Mouse (Mus musculus) right cerebral cortex, postnatal 25 days (tissue): Measurements from ENCODE around the gene Zmynd15.
A peak's percentile ranks its signal among the peaks of the same experiment; 100 is the strongest.
"Not testable (repeated sequence)": the region's sequence is repeated elsewhere in the genome, so short reads cannot be mapped to it uniquely, and the experiment has no call there.

Experiments
- DNase-seq: peaks from one replicate; pipeline ENCODE4 v3.0.0; 2022

Gene Zmynd15

DNA sequence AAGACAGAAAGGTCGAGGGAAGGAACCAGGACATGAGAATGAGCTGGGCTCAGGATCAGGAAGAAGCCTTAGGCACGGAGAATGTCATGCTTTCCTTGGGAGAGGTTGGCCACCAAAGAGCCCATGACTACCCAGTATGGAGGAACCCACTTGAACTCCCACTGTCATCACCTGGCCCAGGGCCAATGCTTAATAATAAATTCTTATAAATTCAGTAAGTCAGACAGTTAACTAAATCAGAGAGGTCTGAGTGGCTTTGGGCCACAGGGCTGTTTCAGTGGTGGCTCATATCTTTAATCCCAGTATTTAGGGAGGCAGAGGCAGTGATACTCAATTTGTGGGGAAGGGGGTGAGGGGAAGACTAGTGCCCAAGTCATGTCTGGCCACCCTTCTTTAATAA, 8.3 kb upstream of the Zmynd15 start:
- no peak for DNase-seq

DNA sequence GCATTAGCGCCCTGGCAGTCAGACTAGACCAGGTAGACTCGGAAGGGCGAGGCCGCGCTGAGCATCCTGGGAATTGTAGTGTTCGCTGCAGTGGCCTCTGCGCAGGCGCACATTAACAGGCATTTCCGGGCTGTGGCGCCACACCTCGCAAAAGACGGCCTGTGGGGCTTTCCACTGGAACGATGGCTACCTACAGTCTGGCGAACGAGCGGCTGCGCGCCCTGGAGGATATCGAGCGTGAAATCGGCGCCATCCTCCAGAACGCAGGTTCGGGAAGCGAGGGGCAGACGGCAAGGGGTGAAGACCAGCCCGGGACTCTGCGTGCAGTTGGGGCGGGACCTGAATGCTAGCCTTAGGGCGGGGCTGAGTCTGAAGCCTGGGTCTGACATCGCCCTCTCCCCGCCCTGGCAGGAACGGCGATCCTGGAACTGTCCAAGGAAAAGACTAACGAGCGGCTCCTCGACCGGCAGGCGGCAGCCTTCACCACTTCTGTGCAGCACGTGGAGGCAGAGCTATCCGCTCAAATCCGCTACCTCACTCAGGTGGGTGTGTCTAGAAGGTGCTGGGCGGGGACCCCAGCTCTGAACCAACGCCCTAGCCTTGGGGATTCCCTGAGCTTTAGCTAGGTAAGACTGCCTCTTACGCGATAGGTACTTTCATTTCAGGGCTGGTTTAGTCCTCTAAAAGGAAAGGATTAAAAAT, 7.3 kb upstream of the Zmynd15 start, which contains the start of gene Med11:
Gene Med11, plus strand, starts transcription at position 123 of the 702 bp plus-strand sequence.
- DNase-seq: peak; percentile 92

DNA sequence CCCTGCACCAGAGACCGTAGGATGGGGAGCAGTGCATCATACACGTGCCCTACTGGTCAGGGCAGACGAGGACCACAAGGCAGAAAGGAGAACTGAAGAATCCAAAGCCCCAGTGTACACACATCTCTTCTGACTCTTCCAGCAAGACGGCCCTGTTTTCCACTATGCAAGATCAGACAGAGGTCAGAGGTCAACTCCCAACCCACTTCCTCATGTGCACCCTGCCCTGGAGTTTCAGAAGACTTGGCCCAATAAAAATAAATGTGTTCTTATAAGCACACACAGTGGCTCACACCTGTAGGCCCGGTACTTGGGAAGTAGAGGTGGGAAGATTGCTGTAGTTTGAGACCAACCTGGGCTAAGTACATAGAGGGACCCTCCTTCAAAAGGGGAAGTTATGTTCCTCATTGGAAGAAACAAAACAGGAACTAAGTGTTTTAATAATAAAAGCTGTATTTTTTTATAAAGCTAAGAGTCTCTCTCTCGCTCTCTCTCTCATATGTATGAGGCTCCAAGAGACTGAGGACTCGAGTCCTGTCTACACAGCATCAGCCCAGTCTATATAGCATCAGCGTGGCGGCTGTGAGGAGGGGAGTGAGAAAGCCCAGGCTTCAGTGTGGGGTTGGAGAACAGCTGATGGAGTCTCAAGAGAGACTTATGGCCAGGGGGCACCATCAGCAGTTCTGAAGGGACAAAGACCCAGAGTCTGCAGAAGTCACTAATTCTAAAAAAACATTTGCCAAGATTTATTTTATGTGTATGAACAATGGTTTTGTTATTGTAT, 5.8 kb upstream of the Zmynd15 start:
- no peak for DNase-seq

DNA sequence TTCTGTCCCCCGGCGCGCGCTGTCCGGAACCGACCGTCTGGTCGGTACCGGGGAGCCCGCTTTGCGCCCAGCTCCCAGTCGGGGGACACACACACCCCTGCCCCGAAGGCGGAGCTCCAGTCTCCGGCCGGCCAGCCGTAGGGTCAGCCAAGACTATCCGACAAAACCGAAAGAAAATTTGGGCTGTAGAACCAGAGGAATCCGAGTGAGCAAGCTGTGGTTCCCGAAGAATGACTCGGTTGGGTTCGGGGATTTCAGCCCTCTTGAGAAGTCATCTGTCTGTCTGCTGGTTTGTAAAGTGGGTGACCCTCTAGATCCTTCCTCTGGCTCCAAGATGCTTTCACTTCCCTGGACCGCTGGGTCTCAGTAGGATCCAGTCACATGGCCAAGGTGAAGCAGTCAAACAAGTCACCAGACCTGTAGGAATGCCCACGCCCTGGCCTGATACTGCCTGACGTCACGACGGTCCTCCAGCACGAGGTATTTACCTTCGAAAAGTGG, 418 bp downstream of the Zmynd15 start, which contains the start of gene Cxcl16:
Gene Cxcl16, minus strand, starts transcription at position 384 of the 501 bp plus-strand sequence.
- DNase-seq: no peak

DNA sequence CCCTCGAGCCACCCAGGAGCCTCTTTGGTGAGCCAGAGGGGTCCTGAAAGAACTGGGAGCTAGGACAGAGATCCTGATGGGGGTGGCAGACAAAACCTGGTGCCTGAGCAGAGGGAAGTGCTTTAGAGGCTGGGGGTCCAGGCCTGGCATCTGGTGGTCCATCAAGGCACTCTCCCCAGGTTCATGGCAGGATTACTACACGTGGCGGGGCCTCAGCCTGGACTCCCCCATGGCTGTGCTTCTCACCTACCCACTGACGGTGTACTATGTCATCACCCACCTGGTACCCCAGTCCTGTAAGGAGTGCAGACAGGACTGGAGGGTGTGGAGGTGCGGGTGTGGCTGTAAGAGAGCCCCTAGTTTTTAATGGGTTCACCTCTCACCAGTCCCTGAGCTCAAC, 4.7 kb downstream of the Zmynd15 start:
- DNase-seq: no peak

DNA sequence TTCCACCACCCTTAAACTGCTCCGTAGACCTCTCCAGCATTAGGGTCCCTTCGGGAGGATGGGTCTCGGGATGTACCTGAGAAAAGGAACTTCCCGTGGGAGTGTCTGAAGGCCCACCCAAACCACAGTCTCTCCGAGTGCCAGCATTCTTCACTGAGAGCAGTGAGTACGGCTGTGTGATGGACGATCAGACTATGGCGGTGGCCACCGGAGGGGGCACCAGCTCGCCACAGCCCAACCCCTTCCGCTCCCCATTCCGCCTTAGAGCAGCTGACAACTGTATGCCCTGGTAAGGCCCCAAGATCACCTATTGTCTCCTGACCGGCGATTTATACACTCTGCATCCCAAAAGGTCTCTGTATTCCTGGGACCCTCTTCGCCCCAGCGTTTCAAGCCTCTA, 6.0 kb downstream of the Zmynd15 start:
- DNase-seq: no peak

DNA sequence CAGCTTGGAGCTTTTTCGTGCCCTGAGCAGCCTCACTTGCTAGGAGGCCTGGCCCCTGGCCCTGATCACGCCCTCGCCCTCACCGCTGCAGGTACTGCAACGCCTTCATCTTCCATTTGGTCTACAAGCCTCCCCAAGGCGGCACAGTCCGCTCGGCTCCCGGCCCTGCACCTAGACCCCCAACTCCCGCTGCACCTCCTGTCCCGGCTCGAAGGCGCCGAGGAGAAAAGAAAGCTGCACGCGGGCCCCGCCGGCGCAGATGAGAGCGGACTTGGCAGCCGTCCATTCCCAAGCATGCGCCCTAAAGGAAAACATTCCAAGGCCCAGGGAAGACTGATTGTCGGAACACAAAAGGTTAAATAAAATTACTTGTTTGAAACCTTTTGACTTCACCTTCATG, 6.6 kb downstream of the Zmynd15 start:
- no peak for DNase-seq

DNA sequence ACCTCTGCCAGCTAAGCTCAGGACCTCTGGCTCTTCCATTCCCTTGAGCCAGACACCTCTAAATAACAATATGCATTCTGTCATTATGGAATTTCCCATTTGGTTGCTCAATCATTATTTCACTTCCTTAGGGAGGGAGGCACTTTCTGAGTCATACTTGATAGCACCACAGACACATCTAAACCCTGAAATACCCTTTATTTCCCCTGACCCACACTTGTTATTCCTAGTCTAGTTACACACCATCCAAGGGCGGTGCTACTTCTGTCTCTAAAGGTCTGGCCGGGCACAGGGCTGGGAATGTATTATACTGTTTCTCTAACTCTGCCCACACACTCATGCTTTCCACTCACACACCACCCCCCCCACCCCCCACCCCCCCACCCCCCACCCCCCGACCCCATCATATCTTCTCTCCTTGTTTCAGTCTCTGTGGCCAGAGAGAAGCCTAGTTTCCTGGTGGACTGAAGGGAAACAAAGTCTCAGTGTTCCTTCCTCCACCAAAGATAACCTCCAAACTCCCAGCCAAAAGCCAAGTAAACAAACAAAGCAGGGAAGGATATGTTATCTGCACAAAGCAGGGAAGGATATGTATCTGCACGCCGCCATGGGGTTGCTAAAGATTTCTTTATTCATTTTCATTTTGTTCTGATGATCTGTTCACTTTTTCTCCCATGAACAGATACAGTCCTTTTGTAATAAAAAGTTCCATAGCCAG, 8.8 kb downstream of the Zmynd15 start:
- DNase-seq: no peak

DNA sequence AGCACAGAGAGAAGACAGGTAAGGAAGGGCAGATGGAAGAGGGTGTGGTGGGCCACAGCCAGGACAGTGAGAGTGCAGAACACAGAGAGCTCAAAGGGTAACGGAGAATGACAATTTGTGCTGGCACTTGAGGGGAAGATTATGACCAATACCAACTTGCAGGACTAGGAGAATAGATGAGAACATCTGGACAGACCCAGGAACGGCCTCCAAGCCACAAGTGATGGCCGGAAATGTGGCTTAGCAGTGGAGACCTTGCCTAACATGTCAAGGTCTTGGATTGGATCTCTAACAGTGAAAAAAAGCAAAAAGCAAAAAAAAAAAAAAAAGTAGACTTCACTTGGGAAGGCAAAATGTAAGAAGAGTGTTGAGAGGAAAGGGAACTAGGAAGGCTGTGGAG, 10.5 kb downstream of the Zmynd15 start:
- DNase-seq: no peak

DNA sequence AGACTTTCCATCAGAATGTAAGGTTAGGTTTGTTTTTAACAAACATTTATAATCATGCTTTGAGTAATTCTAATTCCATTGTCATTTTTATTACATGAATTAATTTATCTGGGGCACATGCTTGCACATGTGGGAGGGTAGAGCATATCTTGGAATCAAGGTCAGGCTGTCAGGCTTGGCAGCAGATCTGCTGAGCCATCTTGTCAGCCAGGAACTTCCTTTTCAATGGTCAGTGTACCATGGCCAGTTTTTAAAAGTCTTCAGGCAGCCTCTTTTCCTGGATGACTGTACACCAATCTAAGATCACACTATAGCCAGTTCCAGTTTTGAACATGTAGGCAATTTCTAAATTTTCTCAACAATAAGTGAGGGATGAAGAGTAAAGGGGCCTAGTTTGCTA, 13.5 kb downstream of the Zmynd15 start:
- DNase-seq: no peak

DNA sequence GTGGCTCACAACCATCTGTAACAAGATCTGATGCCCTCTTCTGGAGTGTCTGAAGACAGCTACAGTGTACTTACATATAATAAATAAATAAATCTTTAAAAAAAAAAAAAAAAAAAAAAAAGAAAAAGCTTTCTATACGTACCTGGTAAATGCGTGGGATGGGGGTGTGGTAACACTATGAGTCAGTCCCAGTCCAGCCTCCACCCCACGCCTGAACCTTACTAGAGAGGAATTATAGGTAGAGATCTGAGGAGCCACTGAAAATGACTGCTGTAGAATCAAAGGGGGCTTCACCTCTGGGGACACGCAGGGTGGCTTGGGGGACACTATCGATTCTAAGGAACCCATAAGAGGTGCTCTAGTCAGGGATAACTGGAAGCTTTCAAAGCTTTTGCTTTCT, 14.1 kb downstream of the Zmynd15 start:
- DNase-seq: not testable (repeated sequence)

DNA sequence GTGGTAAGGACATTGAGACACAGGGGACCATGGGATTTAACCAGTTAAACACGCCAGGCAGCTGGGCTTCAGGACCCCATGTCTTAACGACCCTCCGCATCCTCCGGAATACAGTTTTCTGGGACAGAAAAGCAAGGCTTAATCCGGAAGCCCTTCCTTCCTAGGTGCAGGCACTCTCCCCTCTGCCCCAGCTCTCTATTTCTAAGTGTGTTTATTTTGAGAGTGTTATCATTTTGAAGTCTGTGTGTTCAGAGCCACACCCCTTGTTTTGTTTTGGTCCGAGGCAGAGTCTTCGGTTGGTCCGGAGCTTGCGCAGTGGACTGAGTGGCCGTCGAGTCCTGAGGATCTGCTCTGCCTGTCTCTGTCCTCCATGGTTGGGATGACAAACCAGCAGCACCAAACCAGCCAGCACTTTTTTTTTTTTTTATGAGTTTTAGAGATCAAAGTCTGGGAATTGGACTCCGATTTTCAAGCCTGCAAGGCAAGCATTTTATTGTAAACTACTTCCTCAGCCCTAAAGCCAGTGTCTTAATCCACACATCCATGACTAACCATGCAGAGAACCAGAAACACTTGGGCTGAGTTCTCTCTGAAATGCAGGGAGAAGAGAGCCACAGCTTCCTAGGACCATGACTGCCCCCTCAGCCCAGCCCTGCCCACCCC, 15.8 kb downstream of the Zmynd15 start:
- no peak for DNase-seq

DNA sequence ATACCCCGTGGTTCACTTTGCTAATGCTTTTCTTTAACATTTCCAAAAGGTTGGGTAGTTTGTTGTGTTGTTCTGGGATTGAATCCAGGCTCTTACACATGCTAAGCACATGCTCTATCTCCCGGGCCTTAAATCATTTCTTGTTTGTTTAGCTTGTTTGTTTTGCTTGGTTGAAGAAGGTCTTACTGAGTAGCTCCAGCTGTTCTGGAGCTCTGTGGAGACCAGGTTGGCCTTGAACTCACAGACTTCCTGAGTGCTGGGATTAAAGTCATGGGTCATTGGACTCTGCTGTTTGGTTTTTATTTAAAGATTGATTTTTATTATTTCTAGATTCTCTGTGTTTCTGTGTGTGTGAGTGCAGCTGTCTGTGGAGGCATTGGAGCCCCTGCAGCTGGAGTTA, 26.3 kb downstream of the Zmynd15 start:
- DNase-seq: no peak

DNA sequence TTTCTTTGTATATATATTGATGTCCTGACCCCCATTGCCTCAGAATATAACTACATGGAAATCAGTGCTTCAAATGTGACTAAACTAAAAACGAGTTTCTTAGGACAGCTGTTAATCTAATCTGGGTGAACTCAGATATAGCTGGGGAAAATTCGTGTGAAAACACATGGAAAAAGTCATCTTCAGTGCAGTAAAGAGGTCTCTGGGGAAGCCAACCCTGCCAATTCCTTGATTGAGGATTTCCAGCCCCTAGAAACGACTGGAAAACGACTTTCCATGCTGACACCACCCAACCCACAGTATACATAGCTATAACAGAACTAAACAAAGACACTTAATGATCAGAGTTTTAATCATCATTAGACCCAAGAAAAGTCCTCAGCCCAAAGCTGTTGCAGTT, 28.6 kb downstream of the Zmynd15 start:
- no peak for DNase-seq

DNA sequence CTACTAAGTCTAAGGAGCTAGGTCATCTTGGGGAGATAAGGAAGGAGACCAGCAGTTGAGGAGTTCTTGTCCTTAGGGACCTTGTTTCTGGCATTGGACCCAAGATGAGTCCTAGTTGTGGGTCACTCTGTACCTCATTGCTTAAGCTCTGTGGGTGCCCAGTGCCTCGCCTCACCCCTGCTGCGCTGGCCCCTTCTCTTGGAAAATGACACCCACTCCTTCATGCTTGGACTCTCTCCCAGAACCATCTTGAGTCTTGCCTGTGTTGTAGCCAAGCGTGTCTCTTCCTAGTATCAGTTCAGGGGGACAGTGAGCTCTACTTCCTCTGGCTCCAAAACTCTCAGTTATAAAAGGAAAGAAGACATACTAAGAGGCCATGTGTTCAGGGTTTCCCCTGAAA, 29.9 kb downstream of the Zmynd15 start:
- no peak for DNase-seq

DNA sequence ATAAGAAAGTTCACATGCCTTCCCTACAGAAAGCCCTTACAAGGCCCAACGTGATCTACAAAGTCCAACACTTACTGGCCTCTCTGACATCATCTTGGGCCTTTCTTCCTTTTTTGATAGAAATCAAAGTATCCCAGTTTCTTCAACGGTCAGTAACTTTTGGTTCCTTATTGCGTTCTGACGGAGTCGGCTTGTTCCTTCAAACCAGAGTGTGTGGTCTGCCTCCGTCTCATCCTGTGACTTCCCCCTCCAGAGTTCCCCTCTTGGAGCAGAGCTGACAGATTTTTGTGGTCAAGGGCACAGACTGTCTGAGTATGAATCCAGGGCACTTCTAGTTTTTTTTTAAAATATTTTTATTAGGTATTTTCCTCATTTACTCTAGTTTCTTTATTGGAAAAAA, 30.5 kb downstream of the Zmynd15 start:
- no peak for DNase-seq

DNA sequence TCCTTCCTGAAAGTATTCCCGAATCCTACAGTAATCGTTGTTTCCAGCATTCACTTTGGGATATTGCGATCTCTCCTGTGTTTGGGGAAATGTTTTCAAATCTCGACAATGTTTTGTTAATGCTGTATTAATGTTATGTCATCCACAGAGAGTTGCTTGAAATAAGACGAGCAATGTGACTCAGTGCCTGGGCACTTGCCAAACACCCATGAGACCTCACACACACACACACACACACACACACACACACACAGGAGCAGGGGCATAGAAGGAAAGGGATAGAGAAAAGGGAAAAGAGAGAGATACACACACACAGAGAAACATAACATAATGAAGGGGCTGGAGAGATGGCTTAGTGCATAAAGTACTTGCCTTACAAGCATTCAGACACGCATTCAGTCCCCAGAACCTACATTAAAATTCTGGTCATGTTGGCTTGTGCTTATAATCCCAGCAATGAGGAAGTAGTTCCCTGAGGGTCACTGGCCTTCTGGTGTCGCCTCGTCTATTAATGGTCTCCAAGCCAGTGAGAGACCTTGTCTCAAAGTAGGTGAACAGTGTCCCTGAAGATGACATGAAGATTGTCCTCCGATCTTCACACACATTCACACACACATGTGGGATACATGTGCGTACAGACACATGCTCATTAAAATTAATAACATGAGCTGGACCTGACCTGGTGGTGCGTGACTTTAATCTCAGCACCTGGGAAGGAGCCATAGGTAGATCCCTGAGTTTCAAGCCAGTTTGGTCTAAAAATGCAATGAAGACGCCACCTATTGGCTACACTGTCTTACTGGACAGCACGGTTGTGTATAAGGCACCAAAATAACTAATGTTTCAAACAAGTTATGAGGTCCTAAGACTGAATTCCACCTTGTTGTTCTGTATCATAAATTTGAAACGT, 40.6 kb downstream of the Zmynd15 start:
- DNase-seq: no peak

DNA sequence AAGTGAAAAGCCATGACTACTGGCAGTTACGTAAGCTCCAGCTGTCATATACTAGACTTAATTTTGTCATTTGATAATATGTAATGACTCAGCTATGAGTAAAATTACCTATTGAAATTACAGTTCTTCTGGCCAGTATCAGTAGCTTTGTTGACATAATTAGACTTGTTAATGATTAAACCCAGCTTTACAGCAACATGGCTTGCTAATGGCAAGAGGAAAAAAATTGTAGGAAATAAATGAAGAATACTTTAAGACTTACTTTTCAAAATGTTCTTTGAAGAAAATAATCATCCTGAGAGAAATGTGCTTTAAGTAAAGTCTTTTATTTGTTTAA, 41.2 kb downstream of the Zmynd15 start:
- DNase-seq: no peak

DNA sequence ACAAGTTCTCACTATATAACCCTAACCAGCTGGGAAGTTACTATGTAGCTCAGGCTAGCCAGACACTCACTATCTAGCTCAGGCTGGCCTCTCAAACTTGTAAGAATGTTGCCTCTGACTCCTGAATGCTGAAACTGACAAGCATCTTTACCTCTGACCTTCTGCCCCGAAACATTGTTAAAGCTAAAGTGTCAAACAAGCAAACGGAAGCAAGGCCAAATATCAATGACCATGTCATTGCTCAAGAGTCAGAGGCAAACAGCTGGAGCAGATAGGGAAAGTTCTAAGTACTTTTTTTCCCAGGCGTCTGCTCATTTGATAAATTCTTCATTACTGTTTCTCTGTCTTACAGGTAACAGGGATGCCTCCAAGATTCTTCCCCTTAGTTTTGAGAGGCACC, 42.8 kb downstream of the Zmynd15 start:
- no peak for DNase-seq

DNA sequence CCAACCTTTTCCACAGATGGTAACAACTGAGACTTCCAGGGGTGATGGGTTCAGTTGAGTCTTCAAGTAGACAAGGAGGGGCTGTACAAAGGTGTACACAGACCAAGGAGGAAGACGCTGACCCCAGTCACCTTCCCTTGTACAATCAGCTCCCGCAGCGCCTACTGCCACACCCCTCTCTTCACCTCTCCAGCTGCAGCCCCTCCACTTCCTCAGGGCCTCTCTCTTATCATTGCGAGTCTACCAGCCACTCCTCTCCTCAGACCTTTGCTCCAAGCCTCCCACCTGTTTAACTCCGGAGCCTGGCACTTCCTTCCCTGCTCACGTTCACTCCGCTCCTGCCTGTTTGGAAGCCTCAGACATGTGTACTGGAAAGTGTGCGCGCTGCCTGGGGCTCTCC, 45.7 kb downstream of the Zmynd15 start, which contains the start of gene Tm4sf5:
Gene Tm4sf5, plus strand, starts transcription at position 275 of the 400 bp plus-strand sequence.
- DNase-seq: no peak

DNA sequence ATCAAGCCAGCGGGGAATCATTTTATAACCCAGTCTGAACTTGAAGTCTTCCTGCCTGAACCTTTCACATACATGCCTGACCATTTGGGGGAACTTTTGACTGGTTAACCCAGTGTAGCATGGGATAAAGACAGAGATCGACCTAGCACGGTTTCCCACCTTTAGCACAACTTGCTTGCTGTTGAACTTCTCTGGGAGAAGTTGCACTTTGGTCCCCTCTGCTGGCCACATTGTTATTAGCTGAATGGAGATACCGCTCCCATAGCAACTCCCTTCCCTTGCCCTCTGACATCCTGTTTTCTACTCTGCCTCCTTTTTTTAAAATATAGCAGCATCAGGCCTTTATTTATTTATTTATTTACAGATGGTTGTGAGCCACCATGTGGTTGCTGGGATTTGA, 47.2 kb downstream of the Zmynd15 start:
- DNase-seq: peak; percentile 31

DNA sequence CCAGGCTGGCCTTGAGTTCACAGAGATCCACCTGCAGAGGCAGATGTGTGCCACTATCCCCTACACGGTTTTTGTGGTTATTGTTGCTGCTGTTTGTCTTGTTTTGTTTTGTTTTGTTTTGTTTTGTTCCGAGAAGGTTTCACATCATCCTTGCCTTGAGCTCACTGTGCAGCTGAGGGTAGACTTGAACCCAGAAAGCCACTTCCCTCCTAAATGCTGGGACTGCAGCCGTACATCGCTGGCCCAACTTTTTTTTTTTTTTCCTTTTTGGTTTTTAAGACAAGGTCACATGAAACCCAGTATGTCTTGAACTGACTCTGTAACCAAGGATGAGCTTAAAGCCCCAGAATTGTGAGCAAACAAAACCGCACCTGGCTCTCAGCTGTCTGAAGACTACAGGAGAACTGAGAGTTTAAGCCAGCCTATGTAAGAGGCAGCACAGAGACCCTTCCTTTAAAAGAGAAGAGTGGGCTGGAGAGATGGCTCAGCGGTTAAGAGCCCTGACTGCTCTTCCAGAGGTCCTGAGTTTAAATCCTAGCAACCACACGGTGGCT, 47.8 kb downstream of the Zmynd15 start:
- DNase-seq: no peak
